Mouse (Mus musculus) hematopoietic stem cell, adult 5-6 weeks (primary cell): ENCODE data around the gene Zfp704. TPM values are rescaled to one million over a fixed set of nuclear protein-coding genes. Genes with fewer than 3 reads are reported as not detected.

ENCODE experiments used
- ATAC-seq, 2 experiments: fragments of 125-278 bp in 1 of 2; replicated peaks in 1 of 2; 2 replicates each; pipeline ENCODE4 v1.8.0; 2016 to 2017; ENCODE audit warnings: inconsistent platforms in 2 of 2, mild to moderate bottlenecking in 2 of 2, moderate number of reproducible peaks in 2 of 2, low read depth in 1 of 2, moderate TSS enrichment in 1 of 2; ENCODE audit not compliant: low FRiP score in 2 of 2, poor library complexity in 2 of 2, severe bottlenecking in 2 of 2, insufficient read depth in 1 of 2, low TSS enrichment in 1 of 2
- total RNA-seq: library from RNA; stranded (forward); fragments of 172-1452, 232-1000 nt; gene quantifications from 2 replicates; pipeline ENCODE4 v1.2.3, GENCODE M21; 2017

Gene Zfp704
- total RNA-seq, 1 experiment from 2014 or later: 16.3 TPM

DNA sequence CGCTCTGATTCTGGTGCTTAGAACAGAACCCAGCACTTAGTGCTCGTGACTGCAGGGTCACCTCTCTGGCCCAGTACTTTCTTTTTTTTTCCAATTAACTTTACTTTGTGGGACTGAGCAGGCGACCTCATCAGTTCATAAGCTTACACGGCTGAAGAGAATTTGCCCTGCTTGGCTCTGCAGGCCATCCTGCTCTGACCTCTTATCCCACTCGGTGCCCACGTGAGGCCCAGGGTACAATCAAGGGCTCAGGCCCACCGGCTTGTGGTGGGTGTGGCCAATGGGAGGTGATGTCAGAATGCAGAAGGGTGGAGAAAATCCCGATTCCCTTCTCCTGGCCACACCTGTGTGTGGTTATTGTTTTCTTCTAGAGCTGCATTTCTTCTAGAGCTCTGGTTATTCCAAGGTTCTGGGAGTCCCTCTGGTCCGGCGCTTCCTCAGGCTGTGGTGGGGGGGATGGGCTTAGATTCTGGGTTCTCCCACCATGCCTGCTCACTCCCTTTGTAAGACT, 153.4 kb downstream of the Zfp704 start:
- no peak for ATAC-seq

DNA sequence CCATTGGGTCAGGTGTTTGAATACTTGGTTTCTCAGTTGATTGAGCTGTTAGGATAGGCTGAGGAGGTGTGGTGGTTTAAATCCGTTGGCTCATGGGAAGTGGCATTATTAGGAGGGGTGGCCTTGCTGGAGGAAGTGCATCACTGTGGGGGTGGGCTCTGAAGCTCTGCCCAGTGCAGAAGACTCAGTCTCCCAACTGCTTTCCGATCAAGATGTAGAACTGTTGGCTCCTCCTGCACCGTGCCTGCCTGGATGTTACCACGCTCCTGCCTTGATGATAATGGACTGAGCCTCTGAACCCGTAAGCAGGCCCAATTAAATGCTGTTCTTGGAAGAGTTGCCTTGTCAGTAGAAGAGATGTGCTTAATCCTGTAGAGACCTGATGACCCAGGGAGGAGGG, 154.5 kb downstream of the Zfp704 start:
- ATAC-seq: no peak

DNA sequence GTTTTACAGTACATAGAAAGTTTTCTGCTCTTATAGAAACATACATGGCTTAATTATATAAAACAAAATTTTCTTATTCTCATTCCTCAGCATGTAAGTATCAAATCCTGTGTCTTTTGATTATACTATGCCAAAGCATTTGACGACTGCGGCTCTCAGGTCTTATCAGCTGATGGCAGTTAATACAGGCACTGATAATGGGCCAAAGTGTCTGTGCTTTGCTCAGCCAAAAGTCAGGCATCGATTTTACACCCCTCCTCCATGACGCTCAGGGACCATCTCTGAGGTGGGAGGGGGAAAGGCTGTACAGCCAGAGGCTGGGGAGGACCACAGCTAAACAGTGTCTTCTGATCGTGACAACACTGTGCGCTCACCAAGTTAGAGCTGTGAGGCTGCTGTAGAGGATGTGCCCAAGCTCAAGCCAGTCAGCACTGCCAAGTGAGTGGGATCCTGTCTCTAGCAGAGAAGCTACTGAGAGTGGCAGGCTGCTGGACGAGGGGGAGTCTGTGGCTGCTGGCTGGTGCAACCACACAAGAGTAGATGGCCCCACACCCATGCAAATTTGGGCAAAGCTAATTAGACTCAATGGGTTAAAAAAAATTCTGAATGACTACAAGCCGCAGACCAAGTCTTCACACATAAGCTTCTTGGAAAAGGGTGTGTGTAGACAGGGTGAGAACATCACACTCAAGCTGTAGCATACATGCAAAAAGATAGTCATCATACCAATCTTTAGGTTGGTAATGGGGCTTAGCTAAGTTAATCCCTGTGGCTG, 155.1 kb downstream of the Zfp704 start:
- ATAC-seq: peak in 1 of 2 experiments; percentile 29; a peak in 1 of 4 replicates

DNA sequence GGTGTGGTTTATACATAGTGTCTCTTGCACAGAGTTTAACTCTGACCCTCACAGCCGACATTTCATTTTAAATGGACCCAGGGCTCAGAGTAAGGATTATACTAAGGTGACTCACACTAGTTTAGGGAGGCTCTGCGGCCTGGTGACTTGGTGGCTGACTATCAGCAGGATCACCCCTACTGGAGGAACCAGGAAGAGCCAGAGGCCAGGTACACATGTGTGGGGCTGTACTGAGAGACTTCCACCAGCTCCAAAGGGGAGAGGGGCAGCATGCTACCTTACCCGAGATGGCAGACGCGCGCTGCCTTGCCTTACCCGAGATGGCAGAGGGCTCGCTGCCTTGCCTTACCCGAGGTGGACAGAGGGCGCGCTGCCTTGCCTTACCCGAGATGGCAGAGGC, 159.4 kb downstream of the Zfp704 start:
- ATAC-seq: no peak

DNA sequence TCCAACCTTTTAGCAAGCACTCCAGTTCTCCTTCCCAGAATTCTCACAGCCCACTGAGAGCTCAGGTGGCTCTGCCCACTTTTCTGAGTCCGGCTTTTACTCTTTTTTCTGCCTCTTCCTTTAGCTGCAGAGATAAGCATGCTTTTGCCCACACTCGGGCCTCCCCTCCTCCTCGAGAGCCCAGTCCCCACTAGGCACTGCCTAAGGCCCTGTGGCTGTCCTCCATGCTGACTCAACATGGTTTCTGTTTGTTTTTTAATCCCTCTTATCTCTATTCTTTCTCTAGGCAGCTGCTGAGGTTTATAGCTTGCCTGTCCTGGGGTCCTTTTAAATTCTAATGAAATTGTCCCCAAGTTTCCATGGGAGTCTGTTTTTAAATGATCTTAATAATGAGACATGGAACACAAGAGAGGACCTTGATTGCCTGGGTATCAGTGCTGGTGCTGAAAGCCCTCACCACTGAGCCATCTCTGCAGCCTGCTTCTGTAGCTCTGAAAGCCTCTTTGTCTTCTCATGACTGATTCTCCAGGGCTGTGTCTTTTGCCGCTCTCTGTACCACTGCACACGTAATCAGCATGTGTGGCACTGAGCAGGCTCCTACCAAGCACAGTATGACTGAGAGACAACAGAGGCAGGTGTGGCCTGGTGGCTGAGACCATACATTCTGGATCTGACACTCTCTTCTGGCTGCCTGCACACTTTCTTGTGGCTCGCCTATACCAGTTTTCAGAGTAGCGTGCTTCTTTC, 160.5 kb downstream of the Zfp704 start:
- ATAC-seq: no peak

DNA sequence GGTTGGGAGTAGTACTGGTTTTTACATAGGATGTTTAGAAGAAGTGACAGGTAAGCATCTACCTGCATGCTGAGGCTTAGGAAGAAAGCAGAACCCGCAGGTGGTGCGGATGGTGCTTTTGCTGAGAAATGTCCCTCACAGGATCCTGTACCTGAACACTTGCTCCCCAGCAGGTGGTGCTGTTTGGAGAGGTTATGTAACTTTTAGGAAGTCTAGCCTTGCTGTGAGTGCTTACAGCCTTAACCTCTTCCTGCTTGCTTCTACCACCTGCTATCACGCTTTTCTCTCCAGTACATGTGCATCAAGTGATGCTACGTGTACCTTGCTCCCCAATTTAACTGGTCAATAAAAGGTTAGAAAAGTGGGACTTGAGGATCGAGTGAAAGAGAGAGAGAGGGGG, 161.3 kb downstream of the Zfp704 start:
- ATAC-seq: no peak

DNA sequence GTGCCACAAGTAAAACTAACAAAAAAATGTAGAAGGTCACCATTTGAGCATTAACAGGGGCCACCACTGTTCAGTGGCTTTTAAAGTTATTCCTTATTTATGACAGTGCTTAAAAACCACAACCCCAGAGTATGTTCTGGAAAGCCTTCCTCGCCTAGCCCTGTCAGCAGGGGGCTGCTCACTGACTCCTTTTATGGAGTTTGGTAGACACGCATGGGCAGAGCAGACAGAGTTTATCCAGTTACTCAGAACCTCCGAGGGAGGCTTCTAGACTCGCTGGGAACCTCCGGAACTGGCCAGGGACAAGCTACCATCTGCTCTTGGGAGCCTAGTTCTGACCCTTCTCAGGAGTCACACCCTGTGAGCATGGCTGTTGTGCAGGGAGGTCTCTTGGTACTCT, 165.3 kb downstream of the Zfp704 start:
- no peak for ATAC-seq

DNA sequence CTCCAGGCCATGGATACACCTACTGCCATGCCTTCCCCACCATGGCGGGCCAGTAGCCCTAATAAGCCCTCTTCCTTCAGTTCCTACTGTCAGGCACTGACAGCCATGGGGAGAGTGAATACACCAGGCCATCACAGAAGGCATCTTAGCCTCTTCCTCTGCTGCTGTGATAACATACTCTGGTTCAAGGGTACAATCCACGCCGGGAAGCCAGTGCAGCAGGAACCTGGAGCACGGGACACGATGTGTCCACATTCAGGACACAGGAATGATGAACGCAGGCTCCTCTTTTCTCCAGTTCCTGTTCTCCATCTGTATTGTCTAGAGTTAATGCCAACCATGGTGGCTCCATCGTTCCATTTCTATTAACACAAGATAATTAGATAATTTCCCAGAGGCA, 165.9 kb downstream of the Zfp704 start:
- no peak for ATAC-seq

DNA sequence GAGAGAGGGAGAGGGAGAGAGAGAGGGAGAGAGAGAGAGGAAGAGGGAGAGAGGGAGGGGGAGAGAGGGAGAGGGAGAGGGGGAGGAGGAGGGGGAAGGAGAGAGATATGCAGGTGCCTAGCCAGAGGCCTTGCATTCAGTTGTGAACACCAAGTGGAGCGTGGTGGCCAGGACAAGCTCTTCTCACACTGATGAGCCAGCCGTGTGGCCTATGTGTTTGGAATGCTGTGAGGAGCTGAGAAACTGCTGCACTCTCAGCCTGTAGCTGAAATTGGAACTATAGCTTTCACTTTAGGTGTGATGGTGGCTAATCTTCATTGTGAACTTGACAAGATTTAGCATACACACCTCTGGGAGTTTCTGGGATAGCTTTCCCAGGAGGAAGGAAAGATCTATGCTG, 166.4 kb downstream of the Zfp704 start:
- no peak for ATAC-seq

DNA sequence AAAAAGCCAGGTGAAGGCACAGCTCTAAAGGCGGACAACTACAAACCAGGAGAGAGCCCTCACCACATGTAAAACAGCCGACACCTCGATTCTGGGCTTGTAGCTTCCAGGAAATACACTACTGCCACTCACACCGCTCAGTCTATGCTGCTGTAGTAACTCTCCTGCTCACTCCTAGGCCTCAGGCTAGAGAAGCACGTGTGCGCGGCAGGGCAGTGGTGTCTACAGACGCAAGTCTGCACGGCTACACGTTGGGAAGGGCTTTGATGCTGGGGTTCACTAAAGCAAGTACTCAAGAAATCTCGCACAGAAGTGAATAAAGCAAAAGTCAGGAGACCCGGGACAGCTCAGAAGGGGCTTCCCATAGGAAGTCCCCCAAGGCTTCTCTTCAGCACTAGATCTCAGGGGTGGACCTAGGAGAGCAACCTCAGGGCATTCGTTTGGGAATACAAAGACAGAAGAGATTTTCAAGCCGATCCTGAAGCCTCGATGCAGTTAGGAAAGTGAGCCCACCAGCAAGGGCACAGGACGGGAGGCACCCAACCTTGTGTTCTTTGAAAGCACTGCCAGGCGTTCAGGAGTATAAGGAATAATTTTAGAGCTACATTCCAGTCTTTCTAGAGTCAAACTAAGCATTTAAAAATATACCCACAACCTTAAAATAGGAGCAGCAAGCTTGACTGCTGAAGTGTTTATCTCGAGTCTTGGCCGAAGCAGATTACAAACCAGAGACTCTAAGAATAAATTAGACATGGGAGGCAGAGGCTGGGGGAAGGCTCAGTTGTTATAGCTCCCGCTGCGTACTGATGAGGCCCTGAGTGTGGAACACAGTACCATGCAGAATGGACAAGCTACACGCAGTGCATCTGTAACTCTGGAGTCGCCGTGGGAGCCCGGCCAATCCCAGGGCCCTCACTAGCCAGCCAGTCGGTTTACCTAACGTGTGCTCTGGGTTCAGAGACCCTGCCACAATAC, 168.0 kb downstream of the Zfp704 start:
- ATAC-seq: no peak

DNA sequence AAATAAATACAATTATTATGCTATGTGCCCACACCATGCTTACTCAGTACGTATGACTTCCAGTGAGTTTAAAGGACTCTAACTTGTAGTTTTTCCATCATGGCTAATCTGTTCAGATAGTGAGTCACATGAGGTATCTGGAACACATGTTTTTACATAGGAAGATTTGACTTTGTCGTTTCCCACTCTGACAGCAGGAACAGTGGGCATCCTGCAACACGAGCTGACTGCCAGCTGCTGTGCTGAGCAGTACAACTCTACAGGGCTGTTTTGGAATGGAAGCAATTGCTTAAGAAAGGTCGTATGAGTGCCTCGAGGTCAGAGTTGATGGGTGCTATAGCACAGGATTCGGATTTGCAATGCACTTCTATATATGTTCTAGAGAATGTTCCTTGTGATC, 169.4 kb downstream of the Zfp704 start:
- no peak for ATAC-seq

DNA sequence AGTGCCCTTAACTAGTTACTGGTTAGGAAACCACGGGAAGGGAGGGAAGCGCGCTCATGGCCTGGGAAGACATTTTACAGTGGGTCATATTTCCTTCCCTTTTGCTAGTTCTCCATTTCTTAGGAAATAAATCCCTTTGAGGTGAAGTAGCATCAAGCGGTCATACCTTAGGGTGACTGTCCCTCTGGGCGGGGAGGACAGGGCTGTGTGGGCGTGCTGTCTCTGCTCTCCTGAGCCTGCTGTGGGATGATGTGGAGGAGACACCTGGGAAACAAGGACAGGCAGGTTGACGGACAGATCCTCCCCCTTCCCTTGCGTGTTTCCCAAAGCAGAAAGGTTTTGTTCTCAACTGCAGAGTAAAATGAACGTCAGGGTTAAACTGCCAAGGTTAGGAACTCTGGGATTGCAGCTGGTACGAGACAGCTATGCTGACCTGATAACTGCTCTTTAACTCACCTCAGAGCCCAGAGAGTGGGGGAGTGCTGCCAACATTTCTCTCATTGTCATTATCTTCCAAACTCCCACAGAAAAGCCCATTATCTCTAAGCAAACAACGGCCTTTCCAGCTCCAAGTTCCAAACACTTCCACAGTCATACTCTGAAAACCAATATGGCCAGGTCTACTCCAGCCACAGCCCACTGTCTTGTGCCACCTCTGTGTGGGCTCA, 170.1 kb downstream of the Zfp704 start:
- ATAC-seq: peak in 1 of 2 experiments; percentile 27; a peak in 1 of 4 replicates

DNA sequence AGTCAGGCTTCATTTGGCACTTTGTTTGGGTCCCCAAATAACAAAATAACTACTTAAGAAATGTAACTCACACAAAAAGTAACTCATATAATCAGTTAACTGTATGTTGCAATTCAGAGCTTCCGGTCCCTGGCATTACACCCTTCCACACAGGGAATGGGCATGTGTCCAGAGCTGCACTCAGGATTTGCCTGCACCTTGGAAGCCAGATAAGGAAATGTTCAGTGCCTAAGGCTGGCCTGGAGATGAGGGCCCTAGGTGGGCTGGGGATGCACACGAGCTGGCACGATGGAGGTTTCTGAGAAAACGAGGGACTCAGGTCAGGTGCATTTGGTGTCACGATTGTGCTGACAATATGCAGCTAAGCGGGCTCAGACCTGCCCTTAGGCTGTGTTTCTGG, 173.6 kb downstream of the Zfp704 start:
- no peak for ATAC-seq

DNA sequence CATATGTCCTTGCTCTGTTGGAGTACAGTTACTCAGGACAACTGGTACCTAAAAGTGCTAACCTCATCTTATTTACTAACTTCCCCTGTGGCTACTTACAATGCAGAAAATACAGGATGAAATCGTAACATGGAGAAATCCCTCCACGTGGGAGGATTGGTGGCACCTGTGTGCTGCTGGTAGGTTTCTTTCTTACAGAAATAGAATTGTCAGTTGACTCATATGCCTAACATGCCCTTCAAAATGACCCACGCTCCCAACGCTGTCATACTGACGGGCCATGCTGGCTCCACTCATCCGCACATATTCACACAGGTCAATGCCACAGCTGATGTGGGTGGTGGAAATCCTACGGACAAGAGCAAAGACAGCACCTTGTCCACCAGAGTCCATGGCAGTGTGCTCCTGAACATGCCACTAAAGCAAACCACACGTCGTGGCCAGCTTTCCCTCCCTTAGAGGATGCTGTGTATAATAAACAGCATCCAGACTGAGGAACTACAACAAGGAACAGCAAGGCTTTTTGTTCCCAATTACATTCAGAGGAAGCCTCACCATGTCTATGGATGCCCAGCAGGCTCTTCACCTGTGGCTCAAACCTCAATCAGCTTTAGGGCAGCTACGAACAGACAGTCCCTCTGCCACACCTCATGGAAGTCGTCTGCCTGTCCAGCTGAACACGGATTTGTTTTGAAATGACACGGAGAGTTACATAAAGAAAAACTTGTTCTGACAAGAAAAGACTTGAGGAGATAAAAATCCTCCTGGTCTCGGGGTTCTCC, 175.3 kb downstream of the Zfp704 start:
- no peak for ATAC-seq

DNA sequence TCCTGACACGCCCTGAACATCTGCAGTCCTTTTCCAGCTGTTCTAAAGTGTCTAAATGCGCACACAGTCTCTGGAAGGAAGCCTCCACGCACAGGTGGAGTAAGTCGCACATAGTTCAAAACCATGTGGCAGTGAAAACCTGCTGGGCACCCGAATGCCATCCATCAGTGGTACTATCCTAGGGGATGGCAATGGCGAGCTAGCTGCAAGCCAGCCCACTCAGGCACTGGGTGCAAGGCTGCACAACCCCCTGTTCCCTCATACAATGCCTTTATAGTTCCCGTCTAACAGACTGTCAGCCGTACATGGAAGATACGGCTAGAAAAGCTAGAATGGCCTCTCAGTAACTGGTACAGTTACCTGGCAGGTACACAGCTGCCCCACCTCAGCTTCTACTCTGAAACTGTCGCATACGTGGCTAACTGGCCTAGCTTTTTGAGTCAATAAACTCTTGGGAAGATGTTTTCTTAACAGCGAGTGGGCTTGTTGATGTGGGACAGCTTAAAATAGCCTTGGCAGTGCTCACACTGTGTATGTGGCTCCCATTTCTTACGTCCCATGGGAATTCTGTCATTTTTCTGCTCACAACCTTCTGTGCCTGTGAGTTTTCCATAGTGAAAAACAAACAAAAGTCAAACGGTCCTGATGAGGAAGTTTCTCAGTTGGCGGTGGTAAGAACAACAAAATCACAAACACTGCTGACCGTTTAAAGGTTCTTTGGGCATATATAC, 176.9 kb downstream of the Zfp704 start:
- ATAC-seq: no peak

DNA sequence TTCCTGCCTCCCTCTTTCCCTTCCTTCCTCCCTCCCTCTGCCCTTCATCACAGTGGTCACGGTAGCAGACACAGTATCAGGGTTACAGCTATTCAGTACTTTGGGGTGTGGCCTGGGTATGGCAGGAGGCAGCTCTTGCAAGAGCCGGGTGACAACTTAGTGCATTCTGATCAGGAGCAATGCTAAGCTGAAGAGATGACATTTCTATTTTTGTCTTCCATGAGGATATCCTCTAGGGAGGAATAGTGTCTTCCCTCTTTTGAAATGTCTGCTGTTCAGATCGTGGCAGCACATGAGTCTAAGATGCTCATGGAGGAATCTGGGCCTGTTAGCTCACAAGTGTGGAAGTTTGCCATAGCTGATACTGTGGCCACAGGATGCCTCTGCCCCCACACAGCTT, 177.7 kb downstream of the Zfp704 start:
- no peak for ATAC-seq
